In the genomic region with DNA sequence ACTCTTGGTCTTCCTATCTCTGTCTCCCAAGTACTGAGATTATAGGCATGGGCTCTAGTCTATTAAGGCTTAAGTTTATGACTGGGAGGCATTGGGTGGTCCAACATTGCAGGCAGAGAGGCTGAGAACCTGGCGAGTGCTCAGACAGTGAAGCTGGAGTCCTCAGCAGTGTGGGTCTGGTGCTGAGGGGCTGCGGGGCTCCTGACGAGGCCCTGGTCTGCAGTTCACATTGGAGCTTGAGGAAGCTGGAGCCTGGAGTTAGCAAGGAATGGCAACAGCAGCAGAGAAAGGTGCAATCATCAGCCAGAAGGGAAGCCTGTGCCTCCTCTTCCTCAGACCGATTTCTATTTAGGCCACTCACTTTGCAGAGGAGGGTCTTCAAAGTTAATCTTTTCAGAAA, we compare ENCODE assay signal across 26 mouse cellular contexts. TPM values are rescaled to one million over a fixed set of nuclear protein-coding genes. Genes with fewer than 3 reads are reported as not detected.
"Had no signal": no experiment of that assay in that cellular context is flagged by ENCODE, and none has a peak within 500 bp of the region (broad histone marks: within the 10 kb centered on the region; RNA-seq: fewer than 3 reads in every experiment).

No protein-coding gene starts in this region.

- H3K27ac ChIP-seq: heart, adult 2 months; heart, embryonic 13.5 days; heart, embryonic 15.5 days; hindbrain, embryonic 13.5 days; hindbrain, embryonic 15.5 days; hindbrain, postnatal 0 days; kidney, embryonic 15.5 days; kidney, postnatal 0 days; limb, embryonic 13.5 days; limb, embryonic 15.5 days had no signal

- ATAC-seq: intestine, embryonic 16.5 days had no signal

- H3K27me3 ChIP-seq: heart, embryonic 13.5 days; heart, embryonic 15.5 days; hindbrain, embryonic 13.5 days; hindbrain, embryonic 15.5 days; kidney, embryonic 15.5 days; limb, embryonic 13.5 days; limb, embryonic 15.5 days; liver, embryonic 15.5 days had no signal

- H3K36me3 ChIP-seq: heart, embryonic 13.5 days; heart, embryonic 15.5 days; hindbrain, embryonic 13.5 days; hindbrain, embryonic 15.5 days; kidney, embryonic 15.5 days; limb, embryonic 13.5 days; limb, embryonic 15.5 days had no signal

- H3K4me3 ChIP-seq: heart, adult 2 months; heart, embryonic 13.5 days; heart, embryonic 15.5 days; hindbrain, embryonic 13.5 days; hindbrain, embryonic 15.5 days; kidney, embryonic 15.5 days; limb, embryonic 13.5 days; limb, embryonic 15.5 days; liver, embryonic 15.5 days had no signal

- H3K9ac ChIP-seq: heart, embryonic 13.5 days; heart, embryonic 15.5 days; hindbrain, embryonic 13.5 days; hindbrain, embryonic 15.5 days; kidney, embryonic 15.5 days; limb, embryonic 13.5 days; limb, embryonic 15.5 days; liver, embryonic 15.5 days had no signal

- H3K9me3 ChIP-seq: heart, embryonic 15.5 days; hindbrain, embryonic 13.5 days; hindbrain, embryonic 15.5 days; limb, embryonic 13.5 days; limb, embryonic 15.5 days; liver, embryonic 15.5 days had no signal

- H3K4me2 ChIP-seq: heart, embryonic 11.5 days; heart, embryonic 13.5 days; heart, embryonic 15.5 days; hindbrain, embryonic 13.5 days; hindbrain, embryonic 15.5 days; kidney, embryonic 15.5 days; limb, embryonic 13.5 days; limb, embryonic 15.5 days; liver, embryonic 15.5 days had no signal

- DNase-seq: gastrocnemius, postnatal 14 days; gastrocnemius, postnatal 36 days; heart, adult 11 months; heart, adult 2 months; heart, postnatal 14 days; heart, postnatal 36 days; kidney, adult 11 months; kidney, adult 2 months; kidney, adult 9 months; kidney, postnatal 14 days; kidney, postnatal 36 days; layer of hippocampus, adult 9-11 months; layer of hippocampus, postnatal 36 days; lung, adult 18-20 months had no signal

- H3K4me1 ChIP-seq: hindbrain, embryonic 13.5 days; hindbrain, embryonic 15.5 days; kidney, embryonic 15.5 days; limb, embryonic 13.5 days; limb, embryonic 15.5 days had no signal

RNA-seq across cellular contexts. Expression of a gene that starts 8.8 kb away (rescaled TPM):
- polyA plus RNA-seq: heart, embryonic 11.5 days had no signal
